Mouse (Mus musculus): ENCODE results near the gene Cd59a.
"Not testable (repeated sequence)": the region's sequence is repeated elsewhere in the genome, so short reads cannot be mapped to it uniquely, and the experiment has no call there.

The Cd59a gene

DNA sequence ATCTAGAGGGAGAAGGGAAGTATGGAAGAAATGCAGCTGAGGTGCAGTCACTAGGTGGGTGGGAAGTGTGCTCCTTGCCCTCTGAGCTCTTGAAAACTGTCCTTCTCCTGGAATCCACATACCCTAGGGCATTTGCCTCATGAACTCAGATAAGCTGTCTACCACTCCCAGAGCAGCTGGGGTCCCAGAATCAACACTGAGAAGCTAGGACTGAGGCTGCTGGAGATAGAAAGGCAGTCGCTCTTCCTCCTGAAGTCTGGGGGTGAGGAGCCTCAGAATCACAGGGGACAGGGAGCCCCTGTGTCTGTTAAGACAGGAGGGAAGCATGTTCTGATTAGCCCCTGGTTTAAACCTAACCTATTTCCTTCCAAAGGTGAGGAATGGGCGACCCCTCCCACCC lies 13.9 kb downstream of the Cd59a start:
- DNase-seq: no peak

DNA sequence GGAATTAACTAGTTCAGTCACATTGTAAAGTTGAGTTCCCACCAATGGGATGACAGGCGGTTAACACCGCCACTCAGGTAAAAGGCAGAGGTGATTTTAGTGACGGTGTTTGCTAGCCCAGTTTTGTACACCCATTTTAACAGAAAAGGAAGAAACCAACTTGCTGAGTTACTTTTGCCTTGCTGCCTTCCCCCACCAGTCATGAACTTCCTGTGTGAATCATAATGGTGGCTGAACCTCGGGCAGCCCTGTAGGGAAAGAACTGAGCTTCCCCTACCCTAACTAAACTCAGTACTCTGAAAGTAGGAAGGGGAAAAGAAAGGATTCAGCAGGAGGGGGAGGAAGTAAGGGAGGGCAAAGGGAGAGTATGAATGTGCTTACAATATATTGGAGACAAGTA lies 14.4 kb downstream of the Cd59a start:
- no peak for DNase-seq

DNA sequence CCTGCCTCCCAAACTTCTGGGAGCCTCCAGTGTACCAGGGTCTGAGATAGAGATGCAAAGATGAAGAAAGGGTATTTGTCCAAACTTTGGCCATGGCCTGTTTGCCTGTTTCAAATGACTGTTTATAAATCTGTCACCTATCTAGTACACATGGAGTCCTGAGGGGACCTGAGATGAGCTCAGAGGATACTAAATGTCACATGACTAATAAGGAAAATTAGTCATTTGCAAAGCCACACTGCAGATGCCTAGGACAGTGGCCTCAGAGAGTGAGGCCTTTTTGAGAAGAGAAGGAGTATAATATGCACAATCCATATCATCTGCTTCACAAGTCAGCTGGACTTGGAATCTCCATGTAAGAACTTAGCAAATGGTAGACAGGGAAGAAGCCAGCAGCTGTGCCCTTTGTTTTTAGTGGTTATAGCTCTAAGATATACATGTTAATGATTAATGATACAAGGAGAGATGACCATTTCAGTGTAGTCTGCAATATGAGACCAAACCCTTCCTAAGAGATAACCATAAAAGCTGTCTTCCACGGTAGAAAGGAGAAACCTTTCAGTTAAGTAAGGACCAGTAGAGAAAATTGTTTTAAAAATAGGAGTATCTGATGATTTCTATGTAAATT lies 15.7 kb downstream of the Cd59a start:
- not testable (repeated sequence) for DNase-seq

DNA sequence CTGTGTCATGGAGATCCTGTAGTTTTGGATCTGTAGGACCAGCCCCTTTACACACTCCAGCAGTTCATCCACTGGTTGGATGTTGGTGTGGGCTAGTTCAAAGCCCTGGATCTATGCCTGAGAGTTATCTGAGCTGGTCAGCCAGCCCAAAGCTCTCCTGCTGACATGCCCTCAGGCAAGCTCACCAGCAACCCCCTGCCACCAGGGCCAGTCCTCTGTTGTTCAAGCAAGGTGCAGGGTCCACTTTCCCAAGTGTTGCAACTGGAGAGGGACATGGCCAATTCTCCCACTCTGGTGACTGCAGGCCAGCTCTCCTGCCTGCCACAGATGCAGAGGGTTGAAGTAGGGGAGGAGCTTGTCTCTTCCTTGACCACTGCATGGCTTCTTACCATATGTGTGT lies 18.0 kb downstream of the Cd59a start:
- DNase-seq: not testable (repeated sequence)

DNA sequence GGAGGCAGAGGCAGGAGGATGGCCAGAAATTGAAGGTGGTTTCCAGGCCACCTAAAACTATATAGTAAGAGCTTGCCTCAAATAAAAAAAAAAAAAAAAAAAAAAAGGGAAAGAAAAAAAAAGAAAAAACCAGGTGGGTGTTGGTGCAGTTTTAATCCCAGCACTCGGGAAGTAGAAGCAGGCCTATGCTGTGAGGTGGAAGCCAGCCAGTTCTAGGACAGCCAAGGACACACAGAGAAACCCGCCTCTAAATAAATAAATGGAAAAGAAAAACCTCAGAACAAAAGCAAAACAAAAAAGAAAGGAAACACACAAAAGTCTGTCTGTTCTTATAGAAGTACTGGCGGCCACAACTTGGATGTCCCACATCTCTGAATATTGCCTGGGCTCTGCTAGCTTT lies 19.3 kb downstream of the Cd59a start:
- DNase-seq: no peak

DNA sequence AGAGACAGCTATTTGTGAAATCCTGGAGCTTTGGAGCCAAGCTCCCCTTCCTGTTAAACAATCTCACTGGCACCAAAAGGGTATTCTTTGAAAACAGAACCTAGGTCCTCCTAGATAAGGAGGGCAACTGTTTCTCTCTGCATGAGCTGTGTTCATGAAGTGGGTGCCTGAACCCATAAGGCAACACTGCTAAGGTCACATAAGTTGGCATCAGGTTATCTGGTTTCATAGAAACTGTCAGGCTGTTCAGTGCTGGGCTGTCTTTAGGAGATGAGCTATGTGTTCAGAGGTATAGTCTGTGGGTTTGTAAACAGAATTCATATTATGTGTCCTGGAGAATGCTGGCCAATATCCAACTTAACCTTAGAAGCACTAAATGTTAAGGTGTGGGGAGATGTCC lies 21.6 kb downstream of the Cd59a start:
- not testable (repeated sequence) for DNase-seq

DNA sequence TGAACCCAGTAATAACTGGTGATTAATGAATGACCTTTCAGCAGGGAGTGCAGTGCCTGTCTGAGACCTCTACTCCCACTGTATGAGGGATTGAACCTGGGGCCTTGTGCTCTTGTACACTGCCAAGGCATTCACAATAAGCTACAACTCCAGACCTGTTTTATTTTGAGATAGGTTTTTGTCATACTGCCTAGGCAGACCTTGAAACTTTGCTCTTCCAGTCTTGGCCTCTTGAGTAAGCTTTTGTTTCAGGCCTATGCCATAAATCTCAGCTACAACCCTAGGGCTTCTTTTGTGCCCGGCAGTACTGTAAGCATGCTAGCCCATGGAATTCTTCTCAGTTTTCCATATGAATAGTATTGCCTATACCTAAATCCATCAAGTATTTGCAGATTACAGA lies 23.5 kb downstream of the Cd59a start:
- no peak for DNase-seq

DNA sequence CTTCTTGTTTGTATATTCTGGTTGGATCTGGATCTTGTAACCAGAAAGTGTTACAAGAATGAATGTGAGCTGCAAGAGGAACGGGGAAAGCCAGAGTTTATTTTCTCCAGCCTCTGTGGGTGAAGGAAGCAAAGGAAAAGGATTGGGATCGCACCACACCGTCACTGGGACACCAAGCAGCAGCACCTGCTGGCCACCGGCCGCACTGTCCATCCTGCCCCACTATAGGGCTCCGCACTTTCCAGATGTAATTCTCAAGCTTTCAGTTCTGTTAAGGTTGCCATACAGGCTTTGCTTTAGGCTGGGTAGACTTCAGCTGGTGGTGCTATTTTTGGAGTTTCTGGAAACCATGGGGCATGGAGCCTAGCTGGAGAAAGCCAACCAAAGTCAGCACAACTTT lies 24.7 kb downstream of the Cd59a start:
- DNase-seq: no peak

DNA sequence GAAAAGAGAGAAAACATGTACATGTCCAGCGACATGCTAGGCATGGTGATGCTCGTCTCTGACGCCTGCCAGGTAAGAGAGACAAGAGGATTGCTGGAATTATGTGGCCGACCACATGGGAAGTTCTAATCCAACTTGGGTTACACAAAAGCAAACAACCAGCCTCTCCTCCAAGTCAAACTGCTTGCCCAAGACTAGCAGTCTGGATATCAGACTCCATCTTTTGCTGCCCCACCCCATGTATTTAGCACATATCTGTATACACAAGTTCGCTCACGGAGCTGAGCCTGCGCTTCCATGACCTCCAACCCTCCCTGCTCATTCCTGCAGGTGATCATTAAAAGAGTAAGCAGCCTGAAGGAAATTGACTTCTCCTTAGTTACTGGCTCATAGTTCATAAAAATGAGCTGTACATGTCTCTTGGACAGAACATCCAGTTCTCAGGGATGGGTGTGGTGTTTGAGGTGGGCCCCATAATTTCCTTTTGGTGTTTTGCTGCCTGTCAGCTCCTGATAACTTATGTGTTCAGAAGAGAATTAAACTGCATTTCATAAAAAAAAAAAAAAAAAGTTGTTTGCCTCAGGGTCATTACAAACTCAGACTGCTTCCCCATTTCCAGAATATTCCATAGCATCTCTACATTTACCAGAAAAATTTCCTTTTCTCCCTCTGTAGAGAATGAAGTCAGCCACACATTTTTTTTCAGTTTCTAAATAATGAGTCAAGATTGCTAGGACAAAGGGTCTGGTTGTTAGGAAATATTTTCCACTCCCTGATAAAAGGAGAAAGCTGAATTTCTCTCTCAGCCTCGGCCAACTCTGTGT lies 26.3 kb downstream of the Cd59a start:
- DNase-seq: no peak

DNA sequence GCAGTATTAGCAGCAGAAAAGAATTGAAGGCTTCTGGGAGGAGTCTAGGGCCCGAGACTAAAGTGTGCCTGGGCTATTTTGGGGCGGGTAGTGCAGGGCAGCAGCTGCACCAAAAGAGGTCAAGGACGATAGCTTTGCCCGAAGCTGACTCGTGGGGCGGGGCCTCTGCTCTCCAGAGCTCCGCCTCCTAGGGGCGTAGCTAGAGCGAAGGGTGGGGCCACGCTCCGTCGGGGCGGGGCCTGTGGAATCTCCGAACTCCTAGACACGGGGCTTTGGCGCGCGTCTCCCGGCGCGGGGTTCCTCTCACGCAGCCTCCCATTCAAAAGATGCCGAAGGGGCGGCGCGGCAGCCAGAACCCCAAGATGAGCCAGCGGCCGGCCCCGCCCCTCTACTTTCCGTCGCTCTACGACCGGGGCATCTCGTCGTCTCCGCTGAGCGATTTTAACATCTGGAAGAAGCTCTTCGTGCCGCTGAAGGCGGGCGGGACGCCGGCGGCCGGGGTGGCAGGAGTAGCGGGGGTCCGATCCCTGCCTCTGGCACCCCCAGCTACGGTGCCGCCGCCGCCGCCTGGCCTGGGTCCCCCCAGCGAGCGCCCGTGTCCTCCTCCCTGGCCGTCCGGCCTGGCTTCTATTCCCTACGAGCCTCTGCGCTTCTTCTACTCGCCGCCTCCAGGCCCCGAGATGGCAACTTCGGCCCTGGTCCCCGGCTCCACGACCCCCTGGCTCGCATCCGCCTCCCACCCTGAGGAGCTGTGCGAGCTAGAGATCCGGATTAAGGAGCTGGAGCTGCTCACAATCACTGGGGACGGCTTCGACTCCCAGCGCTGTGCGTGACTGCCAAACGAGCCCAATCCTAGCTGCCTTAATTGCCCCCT lies 27.1 kb downstream of the Cd59a start, which contains the start of gene A930018P22Rik:
A930018P22Rik (plus strand) TSS at position 265 of the 874 bp plus-strand sequence.
- peak; percentile 87 for DNase-seq

DNA sequence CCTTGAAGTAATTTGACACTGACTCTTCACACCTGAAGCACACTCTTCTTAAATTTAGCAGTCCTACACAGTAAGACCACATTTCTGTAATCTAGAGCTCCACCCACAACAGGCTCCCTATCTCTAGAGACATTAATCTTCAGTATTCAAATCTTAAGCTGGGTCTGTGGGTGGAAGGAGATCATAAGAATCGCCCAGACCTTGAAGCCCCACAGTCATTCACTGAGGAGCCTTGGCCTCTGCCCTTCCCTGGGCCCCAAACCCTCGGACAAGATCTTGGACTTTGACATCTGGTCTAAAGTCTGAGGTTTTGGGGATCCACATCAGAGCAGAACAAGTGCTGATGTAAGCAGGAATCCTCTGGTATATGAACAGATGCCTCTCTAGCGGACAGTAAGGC lies 27.9 kb downstream of the Cd59a start:
- no peak for DNase-seq

DNA sequence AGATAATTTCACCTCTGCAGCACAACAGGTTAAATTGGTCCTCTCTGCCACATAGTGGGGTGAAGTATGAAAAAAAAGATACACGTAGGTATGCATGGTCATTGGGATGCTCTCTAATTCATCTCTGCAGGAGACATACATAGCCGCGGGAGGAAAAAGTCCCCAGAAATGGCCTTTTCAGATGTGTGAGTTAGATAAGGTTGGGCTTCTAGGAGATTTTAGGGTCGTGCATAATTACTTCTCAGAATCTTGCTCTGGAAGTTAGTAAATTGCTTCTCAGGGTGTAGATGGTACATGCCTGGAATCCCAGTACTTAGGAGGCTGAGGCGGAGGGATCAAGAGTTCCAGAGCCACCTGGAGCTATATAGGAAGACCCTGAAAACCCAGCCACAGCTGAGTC lies 28.5 kb downstream of the Cd59a start:
- no peak for DNase-seq

DNA sequence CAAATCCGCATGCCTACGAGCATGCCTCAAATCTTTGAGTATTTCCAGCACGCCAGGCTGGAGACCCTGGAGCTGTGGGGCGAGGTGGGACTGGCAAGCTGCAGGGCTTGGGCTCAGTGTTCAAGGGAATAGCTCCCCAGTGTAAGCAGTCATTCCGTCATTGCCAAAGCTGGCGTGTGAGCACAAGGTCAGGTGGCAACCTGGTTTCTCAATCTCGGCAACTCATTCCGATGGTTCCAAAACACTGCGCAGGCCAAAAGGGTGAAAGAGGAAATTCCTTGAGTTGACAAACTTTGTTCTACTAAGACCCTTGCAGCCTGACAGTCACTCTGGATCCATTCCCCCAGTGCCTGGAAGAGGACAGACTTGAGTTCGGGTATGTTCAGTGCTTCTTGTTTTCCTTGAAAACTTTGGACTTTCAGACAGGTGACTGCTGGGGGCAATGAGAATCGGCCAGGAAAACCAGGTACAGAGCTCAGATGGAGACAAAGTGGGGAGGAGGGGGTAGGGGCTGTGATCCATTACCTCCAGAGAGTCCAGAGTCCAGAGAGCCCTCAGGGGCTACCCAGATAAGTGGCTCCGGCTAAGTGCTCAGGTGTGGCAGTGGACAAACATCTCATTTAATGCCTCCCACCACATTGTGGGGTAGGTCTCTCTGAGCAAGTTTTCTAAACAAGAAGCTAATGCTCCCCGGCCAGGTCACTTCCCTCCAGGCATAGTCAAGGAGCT lies 33.4 kb downstream of the Cd59a start:
- no peak for DNase-seq

DNA sequence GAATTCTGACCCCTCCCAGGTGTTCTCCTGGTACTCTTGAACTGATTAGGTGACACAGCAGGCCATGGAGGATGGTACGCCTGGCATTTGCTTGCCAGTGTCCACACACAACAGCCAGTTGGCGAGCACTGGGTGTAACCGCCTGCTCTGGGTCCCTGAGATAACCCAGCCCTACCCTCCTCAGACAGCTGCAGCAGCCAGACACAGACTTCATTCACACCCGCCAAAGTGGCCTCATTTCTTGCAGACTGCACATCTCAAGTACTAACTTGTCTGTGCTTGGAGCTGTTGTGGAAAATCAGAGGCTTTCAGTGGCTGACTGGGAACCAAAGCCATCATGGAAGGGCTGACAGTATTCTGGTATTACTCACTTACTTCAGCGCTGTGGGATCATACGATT lies 34.6 kb downstream of the Cd59a start:
- no peak for DNase-seq

DNA sequence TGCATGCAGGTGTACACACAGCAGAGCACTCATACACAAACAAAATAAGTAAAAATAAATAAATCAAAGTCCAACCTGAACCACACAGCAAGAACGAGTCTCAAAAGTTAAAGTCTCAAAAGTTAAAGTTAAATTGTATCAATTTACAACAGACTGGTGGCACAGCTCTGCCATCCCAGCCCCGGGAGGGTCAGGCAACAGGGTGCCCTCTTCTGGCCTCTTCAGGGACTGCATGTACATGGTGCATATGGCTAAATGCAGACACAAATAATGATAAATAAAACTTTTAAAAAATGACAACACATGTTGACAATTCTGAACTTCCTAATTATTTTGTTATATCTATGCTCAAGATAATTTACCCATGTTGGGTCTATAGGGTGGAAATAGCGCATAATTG lies 35.4 kb downstream of the Cd59a start:
- DNase-seq: peak; percentile 57

DNA sequence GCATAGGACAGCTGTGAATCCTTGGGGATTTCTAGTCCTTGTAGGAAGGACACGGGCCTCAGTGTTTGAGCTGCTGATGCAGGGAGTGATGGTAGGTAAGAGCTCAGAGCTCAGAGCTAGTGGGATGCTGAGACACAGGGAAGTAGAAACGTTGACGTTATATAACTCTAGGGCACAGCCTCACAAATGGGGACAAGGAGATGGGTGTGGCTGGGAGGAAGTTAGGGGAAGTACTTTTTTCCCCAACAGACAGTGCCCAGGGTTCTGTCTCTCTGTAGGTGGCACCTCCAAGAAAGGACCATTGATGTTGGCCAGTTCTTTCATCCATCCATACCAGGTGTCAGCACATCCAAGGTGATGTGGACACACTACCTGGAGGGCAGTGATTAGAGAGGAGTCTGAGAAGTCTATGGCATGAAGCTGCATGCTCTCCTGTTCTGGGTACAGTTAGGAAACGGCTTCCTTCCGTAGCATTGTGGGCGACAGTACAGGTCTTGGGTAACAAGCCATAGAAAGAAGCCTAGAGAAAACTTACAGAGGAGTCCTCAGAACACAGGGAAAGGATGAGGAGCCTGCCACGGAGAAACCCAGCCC lies 36.8 kb downstream of the Cd59a start:
- no peak for DNase-seq

DNA sequence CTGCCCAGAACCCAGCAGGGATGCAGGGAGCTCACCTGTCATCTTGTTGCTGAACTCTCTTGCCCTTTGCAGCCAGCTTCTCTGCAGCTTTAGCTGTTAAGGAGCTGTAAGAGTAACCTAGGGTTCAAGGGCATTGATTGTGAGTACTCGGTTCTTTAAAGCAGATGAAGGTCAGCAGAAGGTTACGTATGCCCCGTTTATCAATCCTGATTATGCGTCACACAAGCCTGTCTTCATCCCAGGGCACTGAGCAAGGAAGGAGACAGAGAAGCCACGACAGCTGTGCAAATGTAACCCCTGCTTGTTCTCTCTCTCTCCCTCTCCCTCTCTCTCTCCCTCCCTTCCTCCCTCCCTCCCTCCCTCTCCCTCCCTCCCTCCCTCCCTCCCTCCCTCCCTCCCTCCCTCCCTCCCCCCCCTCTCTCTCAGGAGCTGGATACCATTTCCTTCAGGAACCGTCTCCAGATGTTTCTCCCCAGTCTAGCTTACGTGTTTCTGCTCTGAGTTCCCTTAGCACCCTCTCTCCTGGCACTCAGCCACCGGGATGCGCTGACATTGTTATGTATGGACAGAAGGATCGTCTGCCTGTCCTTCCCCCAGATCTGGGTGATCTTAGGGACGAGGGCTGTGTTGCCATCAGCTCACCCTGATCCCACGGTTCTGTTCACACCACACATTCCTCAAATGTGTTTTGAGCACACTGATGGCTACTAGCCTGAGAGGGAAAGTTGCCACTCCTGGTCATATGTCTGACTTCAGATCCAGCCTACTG lies 37.6 kb downstream of the Cd59a start:
- DNase-seq: no peak

DNA sequence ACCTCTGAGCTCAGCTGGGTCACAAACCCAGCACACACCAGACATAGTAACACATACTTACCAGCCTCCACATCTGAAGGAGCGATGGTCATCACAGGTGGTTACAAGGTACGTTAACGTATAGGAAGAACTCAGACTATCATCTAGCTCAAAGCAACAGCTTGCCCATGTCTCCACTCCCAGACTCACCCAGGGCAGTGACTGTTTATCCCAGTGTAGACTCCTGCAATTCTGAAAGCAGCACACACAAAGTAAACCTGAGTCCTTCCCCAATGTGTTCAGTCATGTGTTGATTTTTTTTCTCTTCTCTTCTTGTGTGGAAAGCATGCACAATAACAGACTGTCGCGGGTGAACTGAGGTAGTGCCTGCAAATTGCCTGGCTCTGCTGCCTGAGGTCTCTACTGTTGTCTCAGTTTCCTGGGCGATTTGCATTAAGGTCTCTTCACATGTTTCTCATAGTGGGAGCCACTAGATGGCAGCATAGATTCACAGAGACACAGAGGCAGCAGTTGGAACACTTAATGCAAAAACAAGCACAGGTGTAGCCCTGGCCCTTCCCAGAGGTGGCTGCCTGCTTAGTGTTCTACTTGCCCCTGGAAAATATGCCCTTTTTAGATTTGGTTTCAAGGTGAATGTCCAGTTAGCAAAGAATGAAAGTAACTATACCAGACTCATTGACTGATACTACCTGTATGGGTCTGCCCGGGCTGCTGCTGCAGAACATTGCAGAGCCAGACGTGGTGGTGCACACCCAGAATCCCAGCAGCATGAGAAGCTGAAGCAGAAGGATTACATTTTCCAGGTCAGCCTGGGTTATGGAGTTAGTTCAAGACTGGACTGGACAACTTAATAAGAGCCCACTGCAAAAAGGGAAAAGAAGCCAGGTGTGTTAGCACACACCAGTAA lies 38.8 kb downstream of the Cd59a start:
- peak; percentile 65 for DNase-seq

DNA sequence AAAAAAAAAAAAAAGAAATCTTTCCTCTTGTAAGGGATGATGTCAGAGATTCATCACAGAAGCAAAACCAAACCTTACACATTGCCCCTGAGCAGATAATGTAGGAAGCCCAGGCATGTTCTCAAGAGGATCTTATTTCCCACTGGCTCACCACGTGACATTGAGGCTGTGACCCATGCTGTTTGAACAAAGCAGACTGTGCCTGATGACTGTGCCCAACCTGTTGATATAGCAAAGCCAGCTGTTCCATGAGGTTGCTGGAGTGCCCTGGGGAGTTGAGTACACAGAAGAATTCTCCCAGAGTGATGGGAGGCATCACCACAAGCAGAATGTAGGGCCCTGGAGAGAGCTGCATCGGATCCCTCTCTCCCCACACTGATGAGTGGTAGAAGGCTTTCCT lies 40.3 kb downstream of the Cd59a start:
- DNase-seq: no peak

DNA sequence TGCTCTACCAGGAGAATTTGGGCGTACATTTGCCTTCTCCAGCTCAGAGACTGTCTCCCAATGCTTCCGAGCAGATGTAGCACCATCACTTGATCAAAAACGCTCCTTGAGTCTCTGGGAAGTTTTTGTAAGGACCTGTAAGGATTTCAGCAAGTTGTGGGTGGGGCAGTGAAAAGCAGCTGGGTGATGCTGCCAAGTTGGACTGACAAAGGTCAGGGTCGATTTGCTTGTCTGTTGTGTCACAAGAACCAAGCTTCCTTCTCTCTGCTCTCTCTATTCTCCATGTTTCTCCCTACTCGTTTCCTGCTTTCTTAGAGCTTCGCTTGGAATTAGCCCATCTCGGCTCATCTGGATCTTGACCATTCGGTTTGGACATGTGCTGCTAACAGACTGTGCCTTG lies 46.5 kb downstream of the Cd59a start:
- no peak for DNase-seq

DNA sequence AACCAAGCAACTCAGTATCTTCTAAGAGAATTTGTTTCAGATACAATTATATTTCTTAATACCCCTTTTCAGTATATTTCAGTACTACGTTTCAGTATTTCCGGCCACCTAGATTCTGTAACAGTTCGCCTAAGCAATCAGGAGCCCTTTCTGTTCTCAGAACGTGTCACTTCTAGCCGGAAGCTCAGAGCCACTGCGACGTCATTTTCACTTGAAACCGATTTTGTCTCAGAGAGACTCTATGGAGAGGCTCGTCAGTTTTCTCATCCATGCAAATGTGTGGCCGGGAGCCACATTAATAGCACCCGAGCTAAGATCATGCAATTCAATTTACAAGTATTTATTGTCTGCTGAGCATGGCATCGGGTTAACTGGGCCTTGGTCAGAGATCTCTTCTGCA lies 48.4 kb downstream of the Cd59a start:
- no peak for DNase-seq
